Mouse (Mus musculus): ENCODE data around the gene Tmem221.

DNA sequence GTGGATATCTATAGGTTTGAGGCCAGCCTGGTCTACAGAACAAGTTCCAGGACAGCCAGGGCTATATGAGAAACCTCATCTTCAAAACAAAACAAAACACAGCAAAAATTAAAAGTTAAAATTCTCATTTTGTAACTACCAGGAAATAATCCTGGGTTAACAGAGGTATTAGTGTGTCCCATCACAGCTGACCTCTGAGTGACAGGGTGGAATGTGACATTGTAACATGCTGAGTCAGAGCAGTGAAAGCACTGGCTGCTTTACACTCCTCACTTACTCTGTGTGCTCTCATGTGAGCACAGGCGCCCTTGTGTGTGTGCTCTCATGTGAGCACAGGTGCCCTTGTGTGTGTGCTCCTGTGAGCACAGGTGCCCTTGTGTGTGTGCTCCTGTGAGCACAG lies 16.3 kb upstream of the Tmem221 start:
- TF ChIP-seq GATA1 (IDR thresholded peaks at IDR 0.05; ENCODE audit: borderline replicate concordance, low read length), result no peak
- no peak for TF ChIP-seq FLI1 (IDR thresholded peaks at IDR 0.05; ENCODE audit: low read length)
